Mouse (Mus musculus) intestine, embryonic 15.5 days (tissue): ENCODE measurements around the gene Teddm2. TPM values are rescaled to one million over a fixed set of nuclear protein-coding genes. Genes with fewer than 3 reads are reported as not detected.
A peak's percentile ranks its signal among the peaks of the same experiment; 100 is the strongest.
"Not testable (repeated sequence)": the region's sequence is repeated elsewhere in the genome, so short reads cannot be mapped to it uniquely, and the experiment has no call there.

ENCODE experiments used
- ATAC-seq: fragments of 200-750 bp; cut with Nextera tagmentation; 2 replicates; pipeline ENCODE4 v1.8.0; 2017; ENCODE audit warnings: moderate TSS enrichment, moderate library complexity
- H3K27ac ChIP-seq: fragments of 300-500 bp; sonication (generic); 2 replicates; pipeline ENCODE4 v1.5.1; 2015; ENCODE audit warnings: mild to moderate bottlenecking, inconsistent platforms
- H3K27me3 ChIP-seq: fragments of 300-500 bp; sonication (generic); replicated peaks from 2 replicates; pipeline ENCODE4 v1.6.1; 2015; ENCODE audit warnings: inconsistent platforms
- H3K36me3 ChIP-seq: fragments of 300-500 bp; sonication (generic); 2 replicates; pipeline ENCODE4 v1.6.1; 2015; ENCODE audit warnings: inconsistent platforms
- H3K4me1 ChIP-seq: fragments of 300-500 bp; sonication (generic); replicated peaks from 2 replicates; pipeline ENCODE4 v1.6.1; 2015; ENCODE audit warnings: inconsistent platforms
- H3K4me2 ChIP-seq: fragments of 300-500 bp; sonication (generic); replicated peaks from 2 replicates; pipeline ENCODE4 v1.6.1; 2015; ENCODE audit warnings: mild to moderate bottlenecking, inconsistent platforms
- H3K4me3 ChIP-seq: fragments of 300-500 bp; sonication (generic); replicated peaks from 2 replicates; pipeline ENCODE4 v1.5.1; 2015; ENCODE audit warnings: inconsistent platforms
- H3K9ac ChIP-seq: fragments of 300-500 bp; sonication (generic); 2 replicates; pipeline ENCODE4 v1.6.1; 2015; ENCODE audit warnings: inconsistent platforms
- H3K9me3 ChIP-seq: fragments of 300-500 bp; sonication (generic); 2 replicates; pipeline ENCODE4 v1.6.1; 2016; ENCODE audit warnings: inconsistent platforms
- WGBS: fragments of 180-500 bp; shearing (Covaris S2); methylation state at CpG from one replicate; pipeline ENCODE4 v1.1.7; 2015; 5-methylcytosine and 5-hydroxymethylcytosine counted together
- polyA plus RNA-seq: library from polyadenylated mRNA; unstranded; fragments of >200 nt; fragmentation: Nextera tagmentation; extraction: Ambion mirVana; gene quantifications from 2 replicates; pipeline ENCODE4 v1.2.1, GENCODE M21; 2015

The Teddm2 gene
- polyA plus RNA-seq, 1 experiment from 2014 or later = 0.36 TPM

DNA sequence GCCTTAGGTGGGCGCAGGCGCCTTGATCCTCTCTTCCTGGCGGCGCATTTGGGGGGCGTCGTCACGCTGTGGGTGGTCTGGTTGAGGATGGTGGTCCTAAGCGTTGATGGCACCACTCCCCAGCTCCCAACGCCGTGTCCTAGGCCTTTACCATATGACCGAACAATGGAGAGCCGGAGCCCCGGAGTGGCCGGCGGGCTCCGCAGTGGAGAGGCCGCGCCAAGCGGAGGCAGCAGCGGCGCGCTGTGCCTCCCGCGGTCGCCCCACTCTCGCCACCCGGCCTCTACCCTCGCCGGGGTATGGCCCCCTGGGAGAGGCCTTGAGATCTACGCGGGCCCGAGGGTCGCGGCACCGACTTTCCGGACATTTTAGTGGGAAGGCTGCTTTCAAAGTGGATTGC lies 353 bp upstream of the Teddm2 start:
- WGBS = under 1% methylated on average over 36 of the region's 36 CpGs
- Histone ChIP-seq H3K4me3 (peak overlapping the region; percentile 90), H3K27ac (peak overlapping the region; percentile 97), H3K27me3 (no peaks in the 10 kb centered on the region), H3K9ac (peak overlapping the region; percentile 84), H3K4me2 (peak overlapping the region; percentile 78), H3K4me1 (peaks cover 6% of the 10 kb centered on the region; the same call in 1 of the 2 replicates), H3K9me3 (no peaks in the 10 kb centered on the region), H3K36me3 (peaks cover 13% of the 10 kb centered on the region)
- ATAC-seq = peak; percentile 50

- Histone ChIP-seq H3K36me3 (peaks cover 4% of the 10 kb centered on the region; the same call in 1 of the 2 replicates), H3K4me2 (peak overlapping the region; percentile 78), H3K9me3 (no peaks in the 10 kb centered on the region), H3K4me1 (peaks cover 6% of the 10 kb centered on the region; the same call in 1 of the 2 replicates), H3K4me3 (peak overlapping the region; percentile 90), H3K27ac (peak overlapping the region; percentile 97), H3K27me3 (no peaks in the 10 kb centered on the region), H3K9ac (peak overlapping the region; percentile 84)
- 19% methylated on average over 22 of the region's 22 CpGs for WGBS
- peak; percentile 55 for ATAC-seq
Measured at GRCm38 (mm10) chr1:153898989-153899730, 868 bp downstream of the Teddm2 start.

DNA sequence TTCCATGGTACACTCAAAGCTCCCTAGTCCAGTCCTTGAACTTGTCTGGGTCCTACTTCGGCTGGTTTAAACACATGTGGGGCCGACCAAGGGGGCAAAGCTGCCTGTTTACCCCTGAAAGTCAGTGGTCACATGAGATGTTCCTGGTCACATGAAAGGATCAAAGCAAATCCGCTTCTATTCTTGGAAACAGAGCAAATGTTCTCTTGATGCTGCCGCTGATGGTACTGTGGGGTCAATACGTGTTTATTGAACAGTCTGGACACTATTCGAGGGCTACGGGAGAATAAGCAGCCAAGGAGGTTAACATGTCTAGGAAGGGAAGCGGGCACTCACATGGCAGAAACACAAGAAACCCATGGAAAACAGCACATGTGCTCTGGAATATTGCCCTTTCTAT lies 2.8 kb downstream of the Teddm2 start:
- no peaks in the 10 kb centered on the region for H3K9me3 ChIP-seq
- no peaks in the 10 kb centered on the region for H3K36me3 ChIP-seq
- H3K4me2 ChIP-seq = no peak overlapping the region
- 0 out of 2 replicates have a peak, but pooled peaks cover 6% of the 10 kb centered on the region for H3K4me1 ChIP-seq
- WGBS = 83% methylated on average over 8 of the region's 8 CpGs
- H3K4me3 ChIP-seq = no peak overlapping the region
- no peaks in the 10 kb centered on the region for H3K27me3 ChIP-seq
- H3K27ac ChIP-seq = no peak overlapping the region
- no peak overlapping the region for H3K9ac ChIP-seq
- no peak for ATAC-seq

GRCm38 (mm10) chr1:153894979-153895378 lies 5.0 kb downstream of the Teddm2 start:
- no peak overlapping the region for H3K4me2 ChIP-seq
- H3K9me3 ChIP-seq = no peaks in the 10 kb centered on the region
- H3K4me3 ChIP-seq = no peak overlapping the region
- H3K4me1 ChIP-seq = 0 out of 2 replicates have a peak, but pooled peaks cover 3% of the 10 kb centered on the region
- WGBS = 33% methylated on average over 5 of the region's 5 CpGs
- no peaks in the 10 kb centered on the region for H3K27me3 ChIP-seq
- no peaks in the 10 kb centered on the region for H3K36me3 ChIP-seq
- no peak overlapping the region for H3K27ac ChIP-seq
- no peak for ATAC-seq
- no peak overlapping the region for H3K9ac ChIP-seq

GRCm38 (mm10) chr1:153894201-153894893 lies 5.7 kb downstream of the Teddm2 start:
- H3K4me2 ChIP-seq = no peak overlapping the region
- no peak overlapping the region for H3K27ac ChIP-seq
- H3K4me1 ChIP-seq = 0 out of 2 replicates have a peak, but pooled peaks cover 3% of the 10 kb centered on the region
- H3K27me3 ChIP-seq = no peaks in the 10 kb centered on the region
- WGBS = 58% methylated on average over 8 of the region's 8 CpGs
- no peaks in the 10 kb centered on the region for H3K9me3 ChIP-seq
- ATAC-seq = no peak
- H3K36me3 ChIP-seq = no peaks in the 10 kb centered on the region
- no peak overlapping the region for H3K4me3 ChIP-seq
- H3K9ac ChIP-seq = no peak overlapping the region

DNA sequence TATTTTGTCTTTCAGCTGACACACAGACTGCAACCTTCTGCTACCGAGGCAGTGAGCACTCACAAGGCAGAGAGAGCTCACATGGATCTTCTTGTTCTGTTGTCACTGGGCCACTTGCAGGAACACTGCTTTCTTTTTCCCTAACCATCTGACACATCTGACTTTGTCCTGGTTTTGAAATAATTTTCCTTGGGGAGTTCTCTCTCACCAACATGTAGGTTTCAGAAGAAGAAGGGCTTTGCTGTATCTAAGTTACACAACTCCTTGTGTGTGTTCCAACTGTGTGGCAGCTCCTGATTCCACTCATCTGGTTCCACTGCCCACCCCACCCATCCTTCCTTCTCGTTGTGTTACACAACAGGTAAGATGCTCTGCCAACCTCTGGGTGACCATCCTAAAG lies 6.3 kb downstream of the Teddm2 start:
- WGBS = 70% methylated on average over 2 of the region's 2 CpGs
- no peaks in the 10 kb centered on the region for H3K27me3 ChIP-seq

DNA sequence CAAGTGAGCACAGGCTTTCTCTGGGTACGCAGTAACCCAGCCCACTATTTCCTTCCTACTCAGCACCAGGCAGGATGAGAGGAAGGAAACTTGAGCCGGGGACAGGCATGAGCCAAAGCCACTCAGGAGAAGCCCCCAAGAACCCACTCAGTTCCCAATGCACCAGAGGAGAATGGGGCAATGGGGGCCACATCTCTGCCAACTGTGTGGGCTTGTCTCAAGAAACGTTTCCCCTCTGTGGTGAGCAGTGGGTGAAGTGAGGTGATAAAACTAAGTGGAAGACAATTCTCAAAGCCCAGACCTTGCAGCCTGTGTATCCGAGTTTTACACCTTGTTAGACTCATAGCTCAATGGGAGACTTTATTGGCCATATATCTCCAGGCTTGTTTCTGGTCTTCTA lies 8.6 kb downstream of the Teddm2 start, which contains the start of gene Teddm1a:
Teddm1a (plus strand) TSS at position 301 of the 400 bp plus-strand sequence.
- Histone ChIP-seq H3K27ac (no peak within 1 kb of the TSS), H3K4me1 (no peaks in the 10 kb centered on the region), H3K36me3 (no peaks in the 10 kb centered on the region), H3K9ac (no peak within 1 kb of the TSS), H3K4me3 (no peak within 1 kb of the TSS), H3K27me3 (no peaks in the 10 kb centered on the region), H3K9me3 (no peaks in the 10 kb centered on the region), H3K4me2 (no peak within 1 kb of the TSS)
- ATAC-seq = no peak
- 56% methylated on average over 4 of the region's 4 CpGs for whole genome bisulfite sequencing

More for the DNA sequence above, 6.3 kb downstream of the Teddm2 start:
- ATAC-seq = no peak
- Histone ChIP-seq H3K36me3 (no peaks in the 10 kb centered on the region), H3K4me2 (no peak overlapping the region), H3K9me3 (no peaks in the 10 kb centered on the region), H3K4me1 (no peaks in the 10 kb centered on the region), H3K4me3 (no peak overlapping the region), H3K9ac (no peak overlapping the region), H3K27ac (no peak overlapping the region)

GRCm38 (mm10) chr1:153890121-153890520 lies 9.9 kb downstream of the Teddm2 start:
- H3K36me3 ChIP-seq = no peaks in the 10 kb centered on the region
- no peak for ATAC-seq
- no peaks in the 10 kb centered on the region for H3K4me1 ChIP-seq
- H3K4me2 ChIP-seq = no peak overlapping the region
- H3K27ac ChIP-seq = no peak overlapping the region
- 90% methylated on average over 10 of the region's 10 CpGs for WGBS
- H3K27me3 ChIP-seq = no peaks in the 10 kb centered on the region
- no peak overlapping the region for H3K9ac ChIP-seq
- H3K4me3 ChIP-seq = no peak overlapping the region
- H3K9me3 ChIP-seq = no peaks in the 10 kb centered on the region

DNA sequence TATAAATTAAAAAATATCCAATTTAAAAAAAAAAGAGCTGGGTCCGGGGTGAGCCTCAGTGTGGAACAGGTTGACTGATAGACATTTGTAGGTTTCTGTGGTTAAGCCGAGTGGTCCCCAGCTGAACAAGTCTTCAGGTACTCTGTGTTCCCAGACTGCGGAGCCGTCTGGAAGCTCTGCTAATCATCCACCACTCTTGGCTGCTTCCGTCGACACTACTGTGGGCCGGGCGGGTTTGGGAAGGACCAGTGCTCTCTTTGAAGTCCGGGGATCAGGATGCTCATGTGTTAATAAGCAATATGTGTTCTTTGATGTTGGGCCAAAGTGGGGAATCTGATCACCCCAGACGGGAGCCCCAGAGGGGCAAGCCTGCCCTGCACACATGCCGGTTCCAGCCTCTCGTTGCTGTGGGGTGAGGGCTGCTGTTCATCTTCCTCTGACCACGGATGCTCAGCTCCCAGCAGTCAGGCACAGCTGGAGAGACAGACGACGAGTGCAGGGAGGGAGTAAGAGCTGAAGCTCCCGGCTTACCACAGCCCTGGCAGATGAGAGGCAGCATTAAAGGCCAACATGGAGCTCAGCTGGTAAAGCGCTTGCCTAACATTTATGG lies 13.9 kb downstream of the Teddm2 start:
- 0 out of 2 replicates have a peak overlapping the region, but pooled peaks have one; percentile 6 for H3K4me2 ChIP-seq
- no peak for ATAC-seq
- no peak overlapping the region for H3K9ac ChIP-seq
- 30% methylated on average over 17 of the region's 17 CpGs for WGBS
- no peaks in the 10 kb centered on the region for H3K36me3 ChIP-seq
- no peaks in the 10 kb centered on the region for H3K9me3 ChIP-seq
- H3K4me3 ChIP-seq = no peak overlapping the region
- H3K27ac ChIP-seq = no peak overlapping the region
- H3K4me1 ChIP-seq = no peaks in the 10 kb centered on the region
- no peaks in the 10 kb centered on the region for H3K27me3 ChIP-seq

DNA sequence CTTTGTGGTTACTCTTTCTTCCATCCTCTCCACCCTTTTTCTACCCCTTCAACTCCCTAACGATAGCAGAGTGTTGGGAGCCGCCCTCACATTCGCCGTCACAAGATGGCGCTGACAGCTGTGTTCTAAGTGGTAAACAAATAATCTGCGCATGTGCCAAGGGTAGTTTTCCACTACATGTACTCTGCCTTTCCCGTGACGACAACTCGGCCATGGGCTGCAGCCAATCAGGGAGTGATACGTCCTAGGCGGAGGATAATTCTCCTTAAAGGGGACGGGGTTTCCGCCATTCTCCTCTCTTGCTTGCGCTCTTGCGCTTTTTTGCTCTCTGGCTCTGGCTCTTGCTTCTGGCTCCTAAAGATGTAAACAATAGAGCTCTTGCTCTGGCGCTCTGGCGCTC lies 19.6 kb downstream of the Teddm2 start:
- not testable (repeated sequence) for H3K4me1 ChIP-seq, H3K27me3 ChIP-seq, H3K36me3 ChIP-seq, H3K4me2 ChIP-seq, H3K9me3 ChIP-seq, H3K9ac ChIP-seq, H3K27ac ChIP-seq, ATAC-seq, H3K4me3 ChIP-seq
- 94% methylated on average over 17 of the region's 17 CpGs for WGBS

GRCm38 (mm10) chr1:153874045-153874444 lies 26.0 kb downstream of the Teddm2 start, which contains the start of gene Teddm1b:
Gene Teddm1b, plus strand, starts transcription at chr1:153874345.
- WGBS = 78% methylated on average over 6 of the region's 6 CpGs
- no peaks in the 10 kb centered on the region for H3K4me1 ChIP-seq
- no peaks in the 10 kb centered on the region; the same call in 1 of the 2 replicates for H3K27me3 ChIP-seq
- H3K4me3 ChIP-seq = no peak within 1 kb of the TSS
- ATAC-seq = no peak
- H3K27ac ChIP-seq = no peak within 1 kb of the TSS
- no peaks in the 10 kb centered on the region for H3K36me3 ChIP-seq
- H3K4me2 ChIP-seq = no peak within 1 kb of the TSS
- H3K9ac ChIP-seq = no peak within 1 kb of the TSS
- H3K9me3 ChIP-seq = no peaks in the 10 kb centered on the region

DNA sequence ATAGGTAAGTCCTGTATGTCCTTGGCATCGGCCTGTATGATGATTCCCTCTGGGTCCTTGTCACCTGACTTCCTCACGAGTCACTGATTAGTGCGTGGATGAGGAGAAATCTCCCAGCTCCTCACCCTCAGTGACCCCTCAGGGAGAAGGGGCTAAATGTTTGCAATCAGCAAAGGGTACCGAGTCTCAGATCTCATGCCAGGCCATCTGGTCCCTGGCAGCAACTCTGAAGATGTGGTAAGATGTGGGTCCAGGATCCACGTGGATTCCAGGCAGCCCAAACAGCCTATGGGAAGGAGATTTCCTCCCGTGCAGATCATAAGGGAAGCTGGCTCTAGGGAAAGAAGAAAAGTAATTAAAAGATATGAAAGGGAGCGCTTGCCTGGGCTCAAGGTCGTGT lies 44.1 kb downstream of the Teddm2 start:
- H3K27me3 ChIP-seq = no peaks in the 10 kb centered on the region
- WGBS = 75% methylated on average over 8 of the region's 8 CpGs
- no peak overlapping the region for H3K9ac ChIP-seq

More for the DNA sequence above, 44.1 kb downstream of the Teddm2 start:
- no peak for ATAC-seq
- H3K36me3 ChIP-seq = no peaks in the 10 kb centered on the region
- H3K4me2 ChIP-seq = no peak overlapping the region
- H3K4me3 ChIP-seq = no peak overlapping the region
- no peaks in the 10 kb centered on the region for H3K4me1 ChIP-seq
- H3K9me3 ChIP-seq = no peaks in the 10 kb centered on the region
- no peak overlapping the region for H3K27ac ChIP-seq
